Mouse (Mus musculus): ENCODE results near the gene Olfr1307.

Gene Olfr1307

GRCm38 (mm10) chr2:111949340-111949739 is at the start of gene Olfr1307:
Olfr1307 (minus strand) TSS chr2:111949440.
- no peak for DNase-seq

- no peak for DNase-seq
Observed at GRCm38 (mm10) chr2:111990181-111990580, 40.9 kb upstream of the Olfr1307 start, which contains the start of gene Olfr1309. Olfr1309 (minus strand) TSS chr2:111990281.

GRCm38 (mm10) chr2:111964844-111965243 is 15.6 kb upstream of the Olfr1307 start, which contains the start of gene Olfr1308:
Olfr1308 (minus strand) TSS chr2:111964944.
- DNase-seq = no peak

GRCm38 (mm10) chr2:111916171-111916570 is 33.1 kb downstream of the Olfr1307 start, which contains the start of gene Olfr1306:
Olfr1306 (minus strand) TSS chr2:111916271.
- DNase-seq = no peak
